Mouse (Mus musculus) ES-E14 (cell line): ENCODE measurements around the gene Ptpre. TPM values are rescaled to one million over a fixed set of nuclear protein-coding genes. Genes with fewer than 3 reads are reported as not detected.

Experiments used
- DNase-seq: peaks from one replicate; pipeline ENCODE4 v3.0.0-alpha.2; 2013; ENCODE audit warnings: low read depth, low spot score
- H3K27ac ChIP-seq: 2 replicates; pipeline ENCODE4 v1.5.1; 2012; ENCODE audit warnings: low read depth, mild to moderate bottlenecking, low read length, moderate library complexity, mixed read lengths; ENCODE audit not compliant: poor library complexity, insufficient read depth, severe bottlenecking
- H3K36me3 ChIP-seq: 2 replicates; pipeline ENCODE4 v1.6.1; 2012; ENCODE audit warnings: mild to moderate bottlenecking, low read length, moderate library complexity, mixed read lengths; ENCODE audit not compliant: control insufficient read depth, poor library complexity, insufficient read depth, severe bottlenecking
- H3K4me1 ChIP-seq, 2 experiments: fragments of 150-350 bp in 1 of 2; sonication (generic) in 1 of 2; 2 replicates each; pipeline ENCODE4 v1.6.1; 2012; ENCODE audit warnings: low read length in 2 of 2, mild to moderate bottlenecking in 1 of 2, mixed read lengths in 1 of 2; ENCODE audit not compliant: control insufficient read depth in 2 of 2, insufficient read depth in 2 of 2, poor library complexity in 1 of 2
- H3K4me3 ChIP-seq, 2 experiments: fragments of 150-350 bp in 1 of 2; sonication (generic) in 1 of 2; 2 replicates each; pipeline ENCODE4 v1.5.1; 2012; ENCODE audit warnings: low read length in 2 of 2, low read depth in 1 of 2, mild to moderate bottlenecking in 1 of 2, mixed read lengths in 1 of 2; ENCODE audit not compliant: insufficient read depth in 1 of 2, poor library complexity in 1 of 2, severe bottlenecking in 1 of 2
- H3K9ac ChIP-seq: 2 replicates; pipeline ENCODE4 v1.6.1; 2012; ENCODE audit warnings: low read depth, mild to moderate bottlenecking, low read length, mixed read lengths; ENCODE audit not compliant: poor library complexity, insufficient read depth, severe bottlenecking
- H3K9me3 ChIP-seq: fragments of 150-350 bp; sonication (generic); 2 replicates; pipeline ENCODE4 v1.6.1; 2012; ENCODE audit warnings: low read depth, mild to moderate bottlenecking, low read length; ENCODE audit not compliant: control insufficient read depth, insufficient read depth
- CHD2 ChIP-seq: IDR thresholded peaks from 2 replicates; pipeline ENCODE4 v1.6.1; 2014; ENCODE audit warnings: mild to moderate bottlenecking, low read depth, low read length, inconsistent platforms
- HCFC1 ChIP-seq: IDR thresholded peaks from 2 replicates; pipeline ENCODE4 v1.6.1; 2012; ENCODE audit warnings: low read length, inconsistent platforms, borderline replicate concordance; ENCODE audit not compliant: insufficient read depth
- MAFK ChIP-seq: IDR thresholded peaks from 2 replicates; pipeline ENCODE4 v1.6.1; 2014; ENCODE audit warnings: mild to moderate bottlenecking, low read depth, low read length, inconsistent platforms; ENCODE audit not compliant: insufficient read depth
- ZC3H11A ChIP-seq: IDR thresholded peaks from 2 replicates; pipeline ENCODE4 v1.6.1; 2012; ENCODE audit warnings: low read depth, mild to moderate bottlenecking, inconsistent platforms, low read length, borderline replicate concordance
- ZNF384 ChIP-seq: IDR thresholded peaks from 2 replicates; pipeline ENCODE4 v1.6.1; 2012; ENCODE audit warnings: low read depth, low read length, inconsistent platforms
- in situ Hi-C, 2 experiments: fragments of 600-800 bp; cut with MboI; formaldehyde crosslinking; loops; one replicate each; pipeline ENCODE4 v1.15.1; 2025; ENCODE audit warnings: low sequenced_read_pairs in 2 of 2, inconsistent platforms in 1 of 2; ENCODE audit not compliant: unreplicated experiment in 2 of 2
- total RNA-seq: library from RNA; depleted of rRNA; stranded (reverse); fragments of 300-350 nt; gene quantifications from 2 replicates; pipeline ENCODE4 v1.2.3, GENCODE M21; 2012

Ptpre gene
- total RNA-seq, 1 experiment: 1.1 TPM

GRCm38 (mm10) chr7:135586402-135586801 is 49.1 kb downstream of the Ptpre start:
- Histone ChIP-seq H3K4me1 (peaks cover 0 to 5% of the 10 kb centered on the region in 2 experiments; a peak in 1 of 4 replicates), H3K4me3 (no peak overlapping the region), H3K9me3 (no peaks in the 10 kb centered on the region), H3K27ac (peak overlapping the region; percentile 28; the same call in 1 of the 2 replicates), H3K36me3 (no peaks in the 10 kb centered on the region), H3K9ac (no peak overlapping the region)
- DNase-seq: no peak
- in situ Hi-C loops: no loop called here
- TF ChIP-seq HCFC1 (no peak), ZC3H11A (no peak), CHD2 (no peak)

- in situ Hi-C loops: no loop called here
- Histone ChIP-seq H3K9ac (no peak overlapping the region), H3K4me3 (no peak overlapping the region), H3K27ac (no peak overlapping the region), H3K4me1 (peaks cover 0 to 5% of the 10 kb centered on the region in 2 experiments; a peak in 1 of 4 replicates), H3K9me3 (no peaks in the 10 kb centered on the region), H3K36me3 (no peaks in the 10 kb centered on the region)
- no peak for DNase-seq
- no peak for TF ChIP-seq ZNF384
- no peak for TF ChIP-seq HCFC1
- TF ChIP-seq ZC3H11A: no peak
- no peak for TF ChIP-seq CHD2
- TF ChIP-seq MAFK: no peak
Observed at GRCm38 (mm10) chr7:135587821-135588575, 50.7 kb downstream of the Ptpre start.

- Histone ChIP-seq H3K9ac (no peak overlapping the region), H3K27ac (no peak overlapping the region), H3K9me3 (no peaks in the 10 kb centered on the region), H3K4me1 (peaks cover 0 to 5% of the 10 kb centered on the region in 2 experiments; a peak in 1 of 4 replicates), H3K36me3 (no peaks in the 10 kb centered on the region), H3K4me3 (no peak overlapping the region)
- TF ChIP-seq ZC3H11A (no peak), HCFC1 (no peak), CHD2 (no peak), ZNF384 (no peak), MAFK (no peak)
- in situ Hi-C loops: no loop called here
- no peak for DNase-seq
Observed at GRCm38 (mm10) chr7:135588620-135589309, 51.5 kb downstream of the Ptpre start.

- H3K4me3 ChIP-seq: no peak overlapping the region
- no peak for TF ChIP-seq MAFK
- TF ChIP-seq HCFC1: no peak
- TF ChIP-seq ZC3H11A: no peak
- DNase-seq: no peak
- no peaks in the 10 kb centered on the region for H3K36me3 ChIP-seq
- no peak overlapping the region for H3K9ac ChIP-seq
- no peak overlapping the region for H3K27ac ChIP-seq
- H3K4me1 ChIP-seq: peaks cover 0 to 2% of the 10 kb centered on the region in 2 experiments; a peak in 1 of 4 replicates
- H3K9me3 ChIP-seq: no peaks in the 10 kb centered on the region
- in situ Hi-C loops: no loop called here
Observed at GRCm38 (mm10) chr7:135591461-135591860, 54.2 kb downstream of the Ptpre start.
